Mouse (Mus musculus): Measurements from ENCODE around the gene Ppp1r8.
"Not testable (repeated sequence)": the region's sequence is repeated elsewhere in the genome, so short reads cannot be mapped to it uniquely, and the experiment has no call there.

Ppp1r8 gene

GRCm38 (mm10) chr4:132806620-132807191 is 36.3 kb downstream of the Ppp1r8 start:
- no peak for DNase-seq (ENCODE audit: low read depth)

DNA sequence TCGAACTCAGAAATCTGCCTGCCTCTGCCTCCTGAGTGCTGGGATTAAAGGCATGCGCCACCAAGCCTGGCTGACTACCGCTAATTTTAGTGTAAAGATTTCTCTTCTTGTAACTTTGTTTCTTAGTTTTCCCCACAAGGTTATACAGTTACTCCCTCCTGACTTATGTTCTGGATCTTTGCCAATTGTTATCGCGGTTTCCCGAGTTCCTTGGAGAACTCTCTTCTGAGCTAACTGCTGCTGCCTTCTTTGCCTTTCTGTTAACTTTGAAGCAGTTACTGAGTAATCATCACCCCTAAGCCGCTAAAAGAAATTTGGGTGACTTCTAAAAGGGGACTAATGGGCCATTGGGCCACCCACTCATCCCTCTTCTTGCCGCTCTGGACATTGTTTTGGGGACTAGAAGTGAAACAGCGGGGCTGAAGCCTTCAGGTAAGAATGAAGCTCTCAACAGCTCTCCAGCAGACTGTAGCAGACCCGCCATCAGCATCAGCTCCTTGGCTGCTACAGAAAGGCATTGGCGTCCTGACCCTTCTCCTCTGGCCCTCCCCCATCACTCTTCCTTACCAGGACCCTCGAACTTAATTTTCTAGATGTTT is 37.3 kb downstream of the Ppp1r8 start:
- no peak for DNase-seq (ENCODE audit: low read depth)

- no peak for DNase-seq (ENCODE audit: low read depth)
Measured at GRCm38 (mm10) chr4:132805146-132805545, 37.8 kb downstream of the Ppp1r8 start.

- DNase-seq (ENCODE audit: low read depth): no peak
Measured at GRCm38 (mm10) chr4:132804331-132804730, 38.6 kb downstream of the Ppp1r8 start.

GRCm38 (mm10) chr4:132803876-132804275 is 39.1 kb downstream of the Ppp1r8 start:
- DNase-seq (ENCODE audit: low read depth): no peak

GRCm38 (mm10) chr4:132803212-132803611 is 39.8 kb downstream of the Ppp1r8 start:
- DNase-seq (ENCODE audit: low read depth): no peak

DNA sequence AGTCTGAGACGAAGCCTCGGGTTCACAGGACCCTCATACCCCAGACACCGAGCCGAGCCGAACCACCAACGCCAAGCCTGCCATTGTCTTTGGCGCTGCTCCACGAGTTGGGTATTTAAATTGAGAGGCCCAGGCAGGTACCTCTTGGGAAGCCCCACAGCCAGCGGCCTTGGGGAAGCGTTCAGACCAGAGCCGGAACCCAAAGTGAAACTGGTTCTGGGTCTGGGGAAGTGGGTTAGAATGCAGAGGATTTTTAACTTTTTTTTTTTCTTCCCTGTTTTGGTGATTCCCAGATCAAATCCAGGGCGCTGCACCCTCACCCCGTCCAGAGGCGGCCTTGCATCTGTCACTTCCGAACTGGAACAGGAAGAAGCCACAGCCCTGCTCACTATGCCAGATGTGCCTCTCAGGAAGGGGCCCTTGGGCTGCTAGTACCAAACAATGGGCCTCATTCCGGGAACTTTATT is 40.8 kb downstream of the Ppp1r8 start:
- no peak for DNase-seq (ENCODE audit: low read depth)

GRCm38 (mm10) chr4:132801176-132802077 is 41.5 kb downstream of the Ppp1r8 start:
- no peak for DNase-seq (ENCODE audit: low read depth)

- DNase-seq (ENCODE audit: low read depth): no peak
Measured at GRCm38 (mm10) chr4:132799845-132800244, 43.1 kb downstream of the Ppp1r8 start.

DNA sequence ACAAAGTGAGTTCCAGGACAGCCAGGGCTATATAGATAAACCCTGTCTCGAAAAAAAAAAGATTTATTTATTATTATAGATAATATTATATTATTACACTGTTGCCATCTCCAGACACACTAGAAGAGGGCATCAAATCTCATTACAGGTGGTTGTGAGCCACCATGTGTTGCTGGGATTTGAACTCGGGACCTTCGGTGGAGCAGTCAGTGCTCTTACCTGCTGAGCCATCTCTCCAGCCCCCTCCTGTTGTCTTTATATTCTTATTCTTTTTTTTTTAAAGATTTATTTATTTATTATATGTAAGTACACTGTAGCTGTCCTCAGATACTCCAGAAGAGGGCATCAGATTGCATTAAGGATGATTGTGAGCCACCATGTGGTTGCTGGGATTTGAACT is 44.3 kb downstream of the Ppp1r8 start:
- not testable (repeated sequence) for DNase-seq (ENCODE audit: low read depth)

DNA sequence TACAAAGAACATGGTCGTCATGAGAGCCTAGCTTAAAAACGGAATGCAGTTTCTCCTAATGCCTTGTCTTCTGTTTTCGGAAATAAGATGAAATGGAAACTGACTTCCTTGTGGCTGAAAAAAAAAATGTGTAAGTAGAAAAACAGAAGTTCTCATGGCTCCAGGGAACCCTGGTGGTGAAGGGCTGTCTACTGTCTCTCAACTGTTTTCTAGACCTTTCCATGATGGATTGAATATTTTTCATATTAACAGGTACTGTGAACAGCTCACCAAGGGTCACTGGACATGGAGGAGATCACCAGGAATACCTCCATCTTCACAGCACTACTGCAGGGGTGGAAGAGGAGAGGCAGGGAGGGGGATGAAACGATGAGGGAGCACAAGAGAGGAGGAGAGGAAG is 44.9 kb downstream of the Ppp1r8 start:
- no peak for DNase-seq (ENCODE audit: low read depth)

GRCm38 (mm10) chr4:132797461-132797860 is 45.5 kb downstream of the Ppp1r8 start:
- no peak for DNase-seq (ENCODE audit: low read depth)

GRCm38 (mm10) chr4:132796196-132796886 is 46.6 kb downstream of the Ppp1r8 start, which contains the start of gene Themis2:
TSS of gene Themis2 (minus strand) at chr4:132796387.
- DNase-seq (ENCODE audit: low read depth): peak; percentile 75

DNA sequence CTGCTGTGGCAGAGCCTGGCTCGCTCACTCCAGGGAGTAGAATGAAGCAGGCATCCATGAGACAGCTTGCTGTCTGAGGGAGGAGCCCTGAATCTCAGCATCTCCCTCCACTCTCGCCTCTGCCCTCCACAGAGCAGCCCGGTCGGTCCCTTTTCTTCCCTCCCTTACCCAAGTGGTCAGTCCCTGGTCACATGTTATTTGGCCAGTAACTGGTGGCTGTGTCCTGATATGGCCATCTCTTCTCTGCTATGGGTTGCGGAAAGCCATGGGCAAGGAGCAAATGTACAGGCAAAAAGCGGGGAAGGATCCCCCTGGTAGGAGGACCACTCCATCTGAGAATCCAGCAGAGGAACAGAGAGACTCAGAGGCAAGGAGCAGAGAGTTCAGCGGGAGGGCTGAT is 47.8 kb downstream of the Ppp1r8 start:
- no peak for DNase-seq (ENCODE audit: low read depth)

- DNase-seq (ENCODE audit: low read depth): no peak
Measured at GRCm38 (mm10) chr4:132794760-132795159, 48.2 kb downstream of the Ppp1r8 start.

DNA sequence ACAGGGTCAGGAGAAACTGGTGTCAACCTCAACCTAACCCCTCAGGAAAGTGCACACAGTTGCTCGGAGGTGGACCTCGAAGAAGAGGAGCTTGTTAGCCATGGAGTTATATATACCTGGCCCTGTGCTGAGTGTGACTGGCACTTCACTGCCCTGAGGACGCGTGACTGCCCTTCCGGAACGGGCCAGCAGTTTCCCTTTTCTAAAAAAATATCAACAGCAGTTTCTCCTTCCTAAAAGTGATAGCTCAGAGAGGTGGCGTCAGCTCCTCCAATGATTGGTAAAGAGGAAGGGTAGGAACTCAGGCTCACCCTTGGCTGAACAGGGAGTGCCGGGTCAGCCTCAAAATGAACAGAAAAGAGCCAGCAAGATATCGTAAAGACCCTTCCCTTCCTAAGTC is 48.9 kb downstream of the Ppp1r8 start:
- no peak for DNase-seq (ENCODE audit: low read depth)

GRCm38 (mm10) chr4:132793322-132794004 is 49.5 kb downstream of the Ppp1r8 start:
- not testable (repeated sequence) for DNase-seq (ENCODE audit: low read depth)

DNA sequence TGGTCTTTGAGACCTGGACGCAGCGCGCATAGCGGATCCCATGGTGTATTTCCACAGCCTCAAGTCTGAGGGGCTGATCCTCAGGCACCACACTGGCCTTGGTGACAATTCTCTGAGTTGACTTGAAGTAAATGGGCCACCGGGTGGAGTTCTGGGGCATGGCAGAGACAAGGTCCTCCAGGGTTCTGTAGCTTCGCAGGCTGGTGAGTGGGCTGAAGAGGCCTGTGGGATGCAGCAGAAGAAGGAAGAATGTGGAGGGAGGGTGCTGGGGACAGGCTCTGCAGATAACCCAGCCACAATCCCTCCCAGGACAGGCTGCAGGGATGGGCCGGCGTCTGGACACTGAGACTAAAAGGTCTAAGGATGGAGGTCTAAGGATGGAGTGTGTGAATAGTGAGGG is 53.2 kb downstream of the Ppp1r8 start:
- DNase-seq (ENCODE audit: low read depth): no peak

- no peak for DNase-seq (ENCODE audit: low read depth)
Measured at GRCm38 (mm10) chr4:132785228-132785627, 57.7 kb downstream of the Ppp1r8 start.

- DNase-seq (ENCODE audit: low read depth): no peak
Measured at GRCm38 (mm10) chr4:132783732-132784131, 59.2 kb downstream of the Ppp1r8 start.

GRCm38 (mm10) chr4:132780288-132780687 is 62.7 kb downstream of the Ppp1r8 start:
- no peak for DNase-seq (ENCODE audit: low read depth)

All from c-Kit-positive CD71-negative TER-119-negative erythroid progenitor cells, embryonic 14.5 days (primary cell).